Mouse (Mus musculus): ENCODE measurements at regions not wholly inside any gene's neighbourhood (a gene's known extent, or its start where the extent isn't known, plus 50 kb on each side); places are given as distances from the start of the nearest gene placed in this dataset.

DNA sequence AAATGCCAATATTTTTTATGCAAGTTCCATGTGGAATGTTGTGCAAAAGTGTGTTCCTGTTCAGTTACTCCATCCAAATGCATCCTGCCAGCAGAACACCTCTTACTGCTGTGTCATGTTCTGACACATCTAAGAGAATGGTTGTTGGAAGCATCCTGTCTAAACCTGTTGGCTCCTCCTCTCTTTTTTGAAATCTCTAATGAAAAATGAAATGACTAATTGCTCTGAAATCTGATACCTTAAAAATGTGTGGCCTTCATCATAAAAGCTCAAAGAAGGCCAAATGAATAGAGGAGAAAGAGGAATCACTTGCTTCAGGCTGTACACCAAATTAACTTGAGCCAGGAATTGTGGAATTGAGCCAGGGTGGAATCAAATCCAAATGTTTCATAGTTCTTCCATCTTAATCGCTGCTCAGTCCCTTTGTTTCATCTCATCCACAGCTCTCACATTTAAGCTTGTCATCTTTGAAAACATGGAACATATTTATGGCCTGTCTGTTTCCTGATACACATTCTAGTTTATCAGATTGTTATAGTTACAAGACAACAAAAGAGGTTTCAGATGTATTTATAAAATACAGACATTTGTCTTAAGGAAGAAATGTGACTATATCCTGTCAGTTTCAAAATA is 555.0 kb upstream of the Gm9747 start:
- no peak for TF ChIP-seq MAX (IDR thresholded peaks at IDR 0.05)
- TF ChIP-seq CTCF (IDR thresholded peaks at IDR 0.05; ENCODE audit: control insufficient read depth, insufficient read depth, insufficient read length) = no peak
- no peak for TF ChIP-seq FOSL1 (IDR thresholded peaks at IDR 0.05; ENCODE audit: insufficient read depth, low read length, poor library complexity, severe bottlenecking)
